In the genomic region with DNA sequence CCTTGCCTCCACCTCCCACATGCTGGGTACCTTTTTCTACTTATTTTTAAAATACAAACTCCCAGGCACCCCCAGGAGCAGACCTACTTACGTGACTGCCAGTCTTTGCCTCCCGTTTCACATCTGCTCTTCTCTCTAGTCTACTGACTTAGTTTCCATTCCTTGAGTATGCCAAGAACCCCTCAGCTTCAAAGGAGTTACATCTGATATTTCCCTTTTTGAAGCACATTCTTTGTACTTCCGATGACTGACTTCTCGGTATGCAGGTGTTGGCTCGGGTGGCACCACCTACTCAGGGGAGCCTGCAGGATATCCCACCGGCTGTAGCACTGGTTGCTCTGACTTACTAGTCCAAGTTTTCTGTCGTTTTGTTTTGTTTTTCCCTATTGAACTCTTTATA, we compare ENCODE assay signal across 8 mouse cellular contexts. TPM values are rescaled to one million over a fixed set of nuclear protein-coding genes. Genes with fewer than 3 reads are reported as not detected.
DNase-seq lines count a peak whose midpoint lies in the region; ATAC-seq lines count a peak whose summit lies in the region.

No protein-coding gene starts in this region.

- peaks cover 5% of the 10 kb centered on the region; the same call in 1 of the 2 replicates for H3K27me3 ChIP-seq in heart, embryonic 11.5 days (ENCODE audit: control insufficient read depth, insufficient read depth, low read length)
- H3K27me3 ChIP-seq in hindbrain, embryonic 15.5 days, result no peaks in the 10 kb centered on the region
- no peaks in the 10 kb centered on the region for H3K27me3 ChIP-seq in midbrain, embryonic 14.5 days (ENCODE audit: control insufficient read depth, insufficient read depth, low read length)

- ATAC-seq in heart, embryonic 11.5 days (replicated peaks; ENCODE audit: insufficient number of reproducible peaks, low FRiP score, low TSS enrichment), result no peak
- peak; percentile 3 for ATAC-seq in activated CD4-positive, CD25-positive, alpha-beta regulatory T cell, adult 4 months
- ATAC-seq in hindbrain, embryonic 15.5 days (ENCODE audit: low FRiP score, low read depth), result no peak
- no peak for ATAC-seq in midbrain, embryonic 14.5 days (ENCODE audit: low FRiP score, low TSS enrichment)

- H3K4me2 ChIP-seq in heart, embryonic 11.5 days, result peak overlapping the region; percentile 66
- peak overlapping the region; percentile 83 for H3K4me2 ChIP-seq in hindbrain, embryonic 15.5 days
- peak overlapping the region; percentile 65 for H3K4me2 ChIP-seq in midbrain, embryonic 14.5 days (ENCODE audit: low read length)

- 29% methylated on average over 7 of the region's 7 CpGs for WGBS in heart, embryonic 11.5 days (ENCODE audit: insufficient replicate concordance)
- WGBS in hindbrain, embryonic 15.5 days, result 44% methylated on average over 7 of the region's 7 CpGs
- WGBS in midbrain, embryonic 14.5 days, result 44% methylated on average over 7 of the region's 7 CpGs

- no peak for DNase-seq in heart, postnatal 4 days
- no peak for DNase-seq in midbrain, embryonic 14.5 days
- DNase-seq in frontal cortex, postnatal 14 days (ENCODE audit: low spot score in 2 of 2), result no peak
- no peak for DNase-seq in right cerebral cortex, postnatal 36 days (ENCODE audit: low spot score in 2 of 2)
- DNase-seq in adrenal gland, adult (ENCODE audit: inconsistent age in 2 of 2, low spot score in 1 of 2), result no peak

- H3K4me3 ChIP-seq in heart, embryonic 11.5 days (ENCODE audit: low read depth, low read length), result peak overlapping the region; percentile 81
- H3K4me3 ChIP-seq in hindbrain, embryonic 15.5 days, result peak overlapping the region; percentile 89
- peak overlapping the region; percentile 23 for H3K4me3 ChIP-seq in midbrain, embryonic 14.5 days (replicated peaks; ENCODE audit: low read depth, low read length)

- H3K36me3 ChIP-seq in heart, embryonic 11.5 days (ENCODE audit: control insufficient read depth, insufficient read depth, low read length), result no peaks in the 10 kb centered on the region
- H3K36me3 ChIP-seq in hindbrain, embryonic 15.5 days, result no peaks in the 10 kb centered on the region
- H3K36me3 ChIP-seq in midbrain, embryonic 14.5 days (ENCODE audit: control insufficient read depth, insufficient read depth, low read length), result no peaks in the 10 kb centered on the region

- no peak overlapping the region for H3K27ac ChIP-seq in heart, embryonic 11.5 days (ENCODE audit: low read depth, low read length)
- H3K27ac ChIP-seq in hindbrain, embryonic 15.5 days (replicated peaks), result no peak overlapping the region
- H3K27ac ChIP-seq in midbrain, embryonic 14.5 days (replicated peaks; ENCODE audit: low read depth, low read length), result no peak overlapping the region

- H3K9ac ChIP-seq in heart, embryonic 11.5 days (ENCODE audit: low read depth, low read length), result peak overlapping the region; percentile 50
- no peak overlapping the region for H3K9ac ChIP-seq in hindbrain, embryonic 15.5 days
- H3K9ac ChIP-seq in midbrain, embryonic 14.5 days (replicated peaks; ENCODE audit: low read length), result no peak overlapping the region

- H3K9me3 ChIP-seq in heart, embryonic 11.5 days (replicated peaks; ENCODE audit: control insufficient read depth, low read length), result no peaks in the 10 kb centered on the region
- no peaks in the 10 kb centered on the region for H3K9me3 ChIP-seq in hindbrain, embryonic 15.5 days
- no peaks in the 10 kb centered on the region for H3K9me3 ChIP-seq in midbrain, embryonic 14.5 days (ENCODE audit: control insufficient read depth, low read length)

- H3K4me1 ChIP-seq in heart, embryonic 11.5 days (ENCODE audit: control insufficient read depth, insufficient read depth, low read length), result no peaks in the 10 kb centered on the region
- peaks cover 18% of the 10 kb centered on the region for H3K4me1 ChIP-seq in hindbrain, embryonic 15.5 days (replicated peaks)
- peaks cover 7% of the 10 kb centered on the region for H3K4me1 ChIP-seq in midbrain, embryonic 14.5 days (ENCODE audit: control insufficient read depth, insufficient read depth, low read length)

RNA-seq across cellular contexts. Expression of a gene that starts 0.6 kb away (rescaled TPM):
- 21.4 and 23.5 TPM in 2 replicates for polyA plus RNA-seq in heart, embryonic 11.5 days (2014; fragmentation: Nextera tagmentation; extraction: Ambion mirVana)
- 10 to 100 TPM; 14.5 to 20.4 TPM for total RNA-seq in heart, postnatal 4 days (2021)
- 10 to 100 TPM; 20.5 to 23.2 TPM for polyA plus RNA-seq in activated CD4-positive, CD25-positive, alpha-beta regulatory T cell, adult 4 months (2017; shearing (Covaris generic))
- 16.9 and 18.6 TPM in 2 replicates for polyA plus RNA-seq in hindbrain, embryonic 15.5 days (2015; fragmentation: Nextera tagmentation; extraction: Ambion mirVana)
- polyA plus RNA-seq in midbrain, embryonic 14.5 days (2014; fragmentation: Nextera tagmentation; extraction: Ambion mirVana), result 14.2 and 15.0 TPM in 2 replicates

RNA-seq across cellular contexts. Expression of a gene that starts 8.9 kb away (rescaled TPM):
- polyA plus RNA-seq in heart, embryonic 11.5 days (2014; fragmentation: Nextera tagmentation; extraction: Ambion mirVana), result 0.77 and 0.93 TPM in 2 replicates
- total RNA-seq in heart, postnatal 4 days (2021), result 1 to 10 TPM; 2.4 TPM
- polyA plus RNA-seq in activated CD4-positive, CD25-positive, alpha-beta regulatory T cell, adult 4 months (2017; shearing (Covaris generic)), result under 1 TPM; 0.37 to 0.73 TPM
- polyA plus RNA-seq in hindbrain, embryonic 15.5 days (2015; fragmentation: Nextera tagmentation; extraction: Ambion mirVana), result 2.0 and 2.7 TPM in 2 replicates
- polyA plus RNA-seq in midbrain, embryonic 14.5 days (2014; fragmentation: Nextera tagmentation; extraction: Ambion mirVana), result 2.2 and 2.6 TPM in 2 replicates

RNA-seq across cellular contexts. Expression of a gene that starts 9.1 kb away (rescaled TPM):
- polyA plus RNA-seq in heart, embryonic 11.5 days (2014; fragmentation: Nextera tagmentation; extraction: Ambion mirVana), result 0.72 TPM in 1 of 2 replicates, not detected in the other
- not detected for total RNA-seq in heart, postnatal 4 days (2021)
- not detected for polyA plus RNA-seq in activated CD4-positive, CD25-positive, alpha-beta regulatory T cell, adult 4 months (2017; shearing (Covaris generic))
- 0.76 and 0.79 TPM in 2 replicates for polyA plus RNA-seq in hindbrain, embryonic 15.5 days (2015; fragmentation: Nextera tagmentation; extraction: Ambion mirVana)
- 0.50 and 1.6 TPM in 2 replicates for polyA plus RNA-seq in midbrain, embryonic 14.5 days (2014; fragmentation: Nextera tagmentation; extraction: Ambion mirVana)

RNA-seq across cellular contexts. Expression of a gene that starts 34.5 kb away (rescaled TPM):
- polyA plus RNA-seq in heart, embryonic 11.5 days (2014; fragmentation: Nextera tagmentation; extraction: Ambion mirVana), result 6.5 and 7.8 TPM in 2 replicates
- total RNA-seq in heart, postnatal 4 days (2021), result 10 to 100 TPM; 32.3 to 35.6 TPM
- polyA plus RNA-seq in activated CD4-positive, CD25-positive, alpha-beta regulatory T cell, adult 4 months (2017; shearing (Covaris generic)), result 1 to 10 TPM in 1 of 2 experiments, under 1 TPM in 1; 0.91 to 2.3 TPM
- polyA plus RNA-seq in hindbrain, embryonic 15.5 days (2015; fragmentation: Nextera tagmentation; extraction: Ambion mirVana), result 8.4 and 8.6 TPM in 2 replicates
- polyA plus RNA-seq in midbrain, embryonic 14.5 days (2014; fragmentation: Nextera tagmentation; extraction: Ambion mirVana), result 3.1 and 3.2 TPM in 2 replicates

RNA-seq across cellular contexts. Expression of a gene that starts 45.5 kb away (rescaled TPM):
- 1.2 and 1.4 TPM in 2 replicates for polyA plus RNA-seq in heart, embryonic 11.5 days (2014; fragmentation: Nextera tagmentation; extraction: Ambion mirVana)
- 1 to 10 TPM in 1 of 2 experiments, under 1 TPM in 1; 0.81 to 1.8 TPM for total RNA-seq in heart, postnatal 4 days (2021)
- polyA plus RNA-seq in activated CD4-positive, CD25-positive, alpha-beta regulatory T cell, adult 4 months (2017; shearing (Covaris generic)), result 1 to 10 TPM in 1 of 2 experiments, under 1 TPM in 1; 0.27 to 1.4 TPM
- 20.3 and 21.4 TPM in 2 replicates for polyA plus RNA-seq in hindbrain, embryonic 15.5 days (2015; fragmentation: Nextera tagmentation; extraction: Ambion mirVana)
- 15.1 and 16.0 TPM in 2 replicates for polyA plus RNA-seq in midbrain, embryonic 14.5 days (2014; fragmentation: Nextera tagmentation; extraction: Ambion mirVana)

Comparison
In these comparisons a context has a peak if more than half of its experiments do, and no peak if none do; other contexts are left out.
1. H3K4me3 ChIP-seq: peak in every context shown above with its lines; median percentile 89 in hindbrain, embryonic 15.5 days; 81 in heart, embryonic 11.5 days; 23 in midbrain, embryonic 14.5 days.